Mouse (Mus musculus): ENCODE measurements around the gene Dop1b. TPM values are rescaled to one million over a fixed set of nuclear protein-coding genes. Genes with fewer than 3 reads are reported as not detected.
"Not testable (repeated sequence)": the region's sequence is repeated elsewhere in the genome, so short reads cannot be mapped to it uniquely, and the experiment has no call there.

Gene Dop1b
- total RNA-seq, 1 experiment from 2014 or later: 11.2 TPM

DNA sequence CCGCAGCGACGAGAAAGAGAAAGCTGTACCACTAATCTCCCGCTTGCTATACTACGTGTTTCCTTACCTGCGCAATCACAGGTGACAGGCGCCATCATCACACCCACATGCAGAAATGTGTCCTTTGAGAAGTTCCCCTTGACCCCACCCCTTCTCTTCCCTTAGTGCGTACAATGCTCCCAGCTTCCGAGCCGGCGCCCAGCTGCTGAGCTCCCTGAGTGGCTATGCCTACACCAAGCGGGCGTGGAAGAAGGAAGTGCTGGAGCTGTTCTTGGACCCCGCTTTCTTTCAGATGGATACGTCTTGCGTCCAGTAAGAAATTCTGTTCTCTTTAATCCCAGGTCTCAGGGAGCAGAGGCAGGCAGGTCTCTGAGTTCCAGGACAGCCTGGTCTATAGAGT is 88.2 kb downstream of the Dop1b start:
- no peak for ATAC-seq (replicated peaks in 1 of 2; ENCODE audit: insufficient read depth in 1 of 2, low FRiP score in 2 of 2, low TSS enrichment in 1 of 2, low read depth in 1 of 2, poor library complexity in 2 of 2, severe bottlenecking in 2 of 2)

DNA sequence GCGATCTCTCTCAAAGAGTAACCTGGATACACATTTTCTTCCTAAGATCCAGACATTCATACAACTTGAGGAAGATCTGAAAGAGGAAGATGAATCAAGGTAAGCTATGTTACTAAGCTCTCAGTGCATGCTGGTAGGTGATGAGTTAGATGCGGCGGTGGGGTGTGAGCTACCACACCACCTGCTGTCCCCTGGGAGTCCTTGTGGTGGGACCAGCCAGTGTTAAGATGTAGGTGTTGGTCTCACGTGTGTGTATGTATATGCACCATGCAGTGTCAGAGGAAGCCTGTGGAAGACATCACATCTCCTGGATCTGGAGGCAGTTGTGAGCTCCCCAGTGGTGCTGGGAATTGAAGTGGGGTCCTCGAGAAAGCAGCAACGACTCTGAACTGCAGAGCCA is 95.5 kb downstream of the Dop1b start:
- ATAC-seq (replicated peaks in 1 of 2; ENCODE audit: insufficient read depth in 1 of 2, low FRiP score in 2 of 2, low TSS enrichment in 1 of 2, low read depth in 1 of 2, poor library complexity in 2 of 2, severe bottlenecking in 2 of 2): no peak

DNA sequence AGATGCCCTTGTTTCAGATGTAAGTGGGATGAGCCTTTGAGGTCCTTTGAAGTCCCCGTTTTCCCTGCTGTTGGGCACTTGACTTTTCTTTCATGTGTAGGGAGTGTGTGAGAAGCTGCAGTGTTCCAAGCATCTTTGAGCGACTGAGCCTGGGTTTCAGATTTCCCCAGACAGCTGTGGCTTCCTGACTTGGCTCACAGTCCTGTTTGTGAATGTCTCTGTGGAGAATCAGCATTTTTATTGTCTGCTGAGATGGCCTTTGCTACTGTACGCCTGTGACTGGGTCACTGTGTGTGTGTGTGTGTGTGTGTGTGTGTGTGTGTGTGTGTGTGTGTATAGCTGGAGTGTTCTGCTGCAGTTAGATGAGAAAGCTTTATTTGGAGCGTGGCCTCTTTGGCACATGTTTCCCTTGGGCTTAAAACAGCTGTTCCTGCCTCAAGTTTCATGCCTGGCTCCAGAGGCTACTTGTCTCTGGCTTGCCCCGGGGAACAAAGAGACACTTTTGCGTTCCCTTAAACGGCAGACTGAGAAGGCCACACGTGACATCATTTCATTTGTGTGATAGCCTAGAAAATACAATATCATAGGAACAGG is 96.4 kb downstream of the Dop1b start:
- no peak for ATAC-seq (replicated peaks in 1 of 2; ENCODE audit: insufficient read depth in 1 of 2, low FRiP score in 2 of 2, low TSS enrichment in 1 of 2, low read depth in 1 of 2, poor library complexity in 2 of 2, severe bottlenecking in 2 of 2)

DNA sequence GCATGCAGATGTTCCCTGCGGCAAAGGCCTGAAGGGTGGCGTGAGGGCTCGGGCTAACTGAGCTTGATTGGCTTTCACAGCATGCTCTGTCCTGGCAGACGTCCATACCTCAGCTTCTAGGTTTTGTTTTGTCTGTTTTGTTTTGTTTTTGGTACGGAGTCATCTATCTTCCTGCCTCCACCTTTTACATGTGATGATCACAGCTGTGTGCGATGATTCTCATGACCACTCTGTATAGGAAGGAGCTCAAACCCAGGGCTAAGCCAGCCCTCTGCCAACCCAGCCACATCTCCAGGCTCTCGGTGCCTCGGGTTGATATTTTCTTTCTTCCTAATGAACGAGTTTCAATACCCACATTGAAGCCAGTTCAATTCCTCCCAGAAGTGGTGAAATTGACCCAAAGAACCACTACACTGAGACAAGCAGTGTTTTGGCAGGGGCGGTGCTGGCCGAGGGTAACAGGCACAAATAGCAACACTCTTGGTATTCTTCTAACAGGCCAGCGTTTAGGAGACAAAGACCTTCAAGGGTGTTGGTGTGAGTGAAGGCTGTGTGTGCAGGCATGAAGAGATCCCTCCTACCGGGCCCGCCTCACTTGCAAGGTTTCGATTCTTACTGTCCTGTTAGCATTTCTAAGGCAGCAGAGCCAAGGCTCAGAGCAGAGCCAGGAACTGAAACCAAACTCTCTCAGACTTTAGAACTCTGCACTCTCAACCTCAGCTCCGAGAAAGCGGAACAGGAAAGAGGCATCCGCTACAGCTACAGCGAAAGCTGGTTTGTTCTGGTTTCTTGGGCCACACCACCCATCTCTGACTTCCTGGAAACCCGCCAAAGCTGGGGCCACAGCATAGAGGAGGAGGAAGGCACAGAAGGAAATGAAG is 104.4 kb downstream of the Dop1b start:
- ATAC-seq (replicated peaks in 1 of 2; ENCODE audit: insufficient read depth in 1 of 2, low FRiP score in 2 of 2, low TSS enrichment in 1 of 2, low read depth in 1 of 2, poor library complexity in 2 of 2, severe bottlenecking in 2 of 2): peak; percentile 91 to 93

DNA sequence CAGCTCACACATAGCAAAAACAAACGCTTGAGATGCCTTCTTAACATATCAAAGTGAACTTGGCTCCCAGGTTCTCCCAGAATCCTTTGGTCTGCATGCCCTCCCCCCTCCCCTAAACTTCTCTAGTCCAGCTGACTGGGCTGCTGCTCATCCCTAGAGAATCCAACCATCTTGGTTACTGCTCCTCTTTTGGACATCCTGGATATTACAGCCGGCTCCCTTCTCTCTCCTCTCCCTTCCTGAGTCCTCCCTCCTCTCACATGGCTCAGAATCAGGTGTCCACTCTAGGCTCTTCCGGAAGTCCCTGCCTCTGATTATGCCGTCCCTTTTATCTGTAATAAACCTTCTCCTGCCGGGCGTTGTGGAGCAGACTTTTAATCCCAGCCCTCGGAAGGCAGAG is 105.2 kb downstream of the Dop1b start:
- no peak for ATAC-seq (replicated peaks in 1 of 2; ENCODE audit: insufficient read depth in 1 of 2, low FRiP score in 2 of 2, low TSS enrichment in 1 of 2, low read depth in 1 of 2, poor library complexity in 2 of 2, severe bottlenecking in 2 of 2)

DNA sequence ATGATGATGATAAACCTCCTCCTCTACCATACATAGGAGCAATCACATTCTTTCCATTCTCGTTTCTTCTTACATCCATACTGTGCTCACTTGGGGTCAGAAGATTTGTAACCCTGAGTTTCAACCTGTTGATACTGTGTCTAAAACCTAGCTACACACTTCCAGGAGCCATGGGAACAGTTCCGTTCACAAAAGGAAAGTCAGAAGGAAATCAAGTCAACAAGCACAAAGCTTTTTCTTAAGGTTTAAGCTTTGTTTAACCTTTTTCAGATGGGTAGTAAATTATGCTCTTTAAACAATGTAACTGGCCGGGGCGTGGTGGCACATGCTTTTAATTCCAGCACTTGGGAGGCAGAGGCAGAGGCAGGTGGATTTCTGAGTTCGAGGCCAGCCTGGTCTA is 105.7 kb downstream of the Dop1b start:
- ATAC-seq (replicated peaks in 1 of 2; ENCODE audit: insufficient read depth in 1 of 2, low FRiP score in 2 of 2, low TSS enrichment in 1 of 2, low read depth in 1 of 2, poor library complexity in 2 of 2, severe bottlenecking in 2 of 2): no peak

DNA sequence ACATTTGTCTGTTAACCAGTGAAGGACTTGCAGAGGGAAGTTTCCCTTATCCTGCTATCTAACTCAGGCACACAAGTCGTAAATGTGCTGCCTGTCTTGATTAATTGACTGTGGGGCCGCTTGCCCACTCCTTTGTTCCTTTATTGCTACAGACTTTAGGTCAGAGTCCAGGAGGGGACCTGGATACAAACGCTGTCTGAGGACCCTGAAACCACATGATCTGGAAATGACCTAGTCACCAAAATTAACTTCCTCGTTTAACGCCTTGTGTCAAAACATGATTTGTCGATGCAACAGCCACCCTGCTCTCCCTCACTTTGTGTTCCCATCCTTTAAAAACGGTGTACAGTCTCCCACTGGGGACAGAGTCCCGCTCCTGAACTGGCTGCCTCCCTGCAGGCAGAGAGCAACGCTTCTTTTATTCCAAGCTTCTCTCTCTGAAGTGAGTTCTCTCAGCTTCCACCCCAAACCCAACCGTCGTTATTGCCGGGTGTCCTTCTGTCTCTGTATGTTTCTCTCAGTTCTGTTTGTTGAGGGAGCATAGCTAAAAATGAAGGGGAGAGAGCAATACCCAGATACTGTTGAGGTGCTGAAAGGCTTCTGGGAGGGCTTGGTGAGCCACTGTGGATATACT is 107.1 kb downstream of the Dop1b start:
- ATAC-seq (replicated peaks in 1 of 2; ENCODE audit: insufficient read depth in 1 of 2, low FRiP score in 2 of 2, low TSS enrichment in 1 of 2, low read depth in 1 of 2, poor library complexity in 2 of 2, severe bottlenecking in 2 of 2): peak; percentile 37 to 44

DNA sequence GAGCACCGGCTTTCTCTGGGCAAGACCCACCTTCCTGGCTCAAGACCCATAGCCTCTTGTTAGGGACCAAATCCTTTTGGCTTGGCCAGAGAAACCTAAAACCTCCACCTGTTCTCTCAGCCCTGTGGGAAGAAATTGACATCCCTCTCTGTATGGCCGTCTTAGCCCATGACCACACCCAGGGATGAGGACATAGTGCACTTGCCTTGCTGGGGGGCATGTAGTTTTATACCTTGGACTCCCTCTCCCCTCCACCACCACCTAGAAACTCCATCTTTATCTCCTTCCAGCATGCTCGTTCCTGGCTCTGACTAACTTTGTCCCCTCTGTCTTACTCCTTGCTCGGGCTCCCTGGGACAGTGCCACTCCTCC is 107.6 kb downstream of the Dop1b start:
- no peak for ATAC-seq (replicated peaks in 1 of 2; ENCODE audit: insufficient read depth in 1 of 2, low FRiP score in 2 of 2, low TSS enrichment in 1 of 2, low read depth in 1 of 2, poor library complexity in 2 of 2, severe bottlenecking in 2 of 2)

DNA sequence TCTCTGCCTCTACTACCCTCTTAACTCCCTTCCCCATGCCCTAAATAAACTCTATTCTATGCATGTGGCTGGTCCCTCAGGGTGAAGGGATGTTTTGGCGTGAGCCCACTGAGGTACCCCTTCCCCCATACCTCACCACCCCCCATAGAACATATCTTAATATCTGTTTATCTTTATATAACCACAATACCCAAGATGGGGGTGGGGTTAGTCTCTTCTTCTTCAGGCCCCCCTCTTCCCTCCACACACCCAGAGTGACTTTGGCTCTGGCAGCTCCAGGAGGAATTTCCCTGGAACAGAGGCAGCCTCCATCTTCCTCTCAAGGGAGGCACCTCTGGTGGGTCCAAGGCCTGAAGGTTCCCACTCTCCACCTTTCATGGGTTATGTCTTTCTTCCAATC is 108.3 kb downstream of the Dop1b start:
- no peak for ATAC-seq (replicated peaks in 1 of 2; ENCODE audit: insufficient read depth in 1 of 2, low FRiP score in 2 of 2, low TSS enrichment in 1 of 2, low read depth in 1 of 2, poor library complexity in 2 of 2, severe bottlenecking in 2 of 2)

DNA sequence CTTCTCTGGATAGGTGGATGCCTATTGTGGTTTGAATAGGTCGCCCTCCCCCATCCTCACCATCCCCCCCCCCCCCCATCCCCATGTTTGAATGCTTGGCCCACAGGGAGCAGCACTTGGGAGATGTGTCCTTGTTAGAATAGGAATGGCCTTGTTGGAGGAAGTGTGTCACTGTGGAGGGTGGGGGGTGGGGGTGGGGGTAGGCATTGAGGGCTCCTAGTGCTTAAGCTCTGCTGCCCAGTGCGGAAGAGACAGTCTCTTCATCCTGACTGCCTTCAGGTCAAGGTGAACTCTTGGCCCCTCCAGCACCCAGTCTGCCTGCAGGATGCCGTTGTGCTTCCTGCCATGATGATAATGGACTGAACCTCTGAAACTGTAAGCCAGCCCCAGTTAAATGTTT is 110.0 kb downstream of the Dop1b start:
- ATAC-seq (replicated peaks in 1 of 2; ENCODE audit: insufficient read depth in 1 of 2, low FRiP score in 2 of 2, low TSS enrichment in 1 of 2, low read depth in 1 of 2, poor library complexity in 2 of 2, severe bottlenecking in 2 of 2): no peak

DNA sequence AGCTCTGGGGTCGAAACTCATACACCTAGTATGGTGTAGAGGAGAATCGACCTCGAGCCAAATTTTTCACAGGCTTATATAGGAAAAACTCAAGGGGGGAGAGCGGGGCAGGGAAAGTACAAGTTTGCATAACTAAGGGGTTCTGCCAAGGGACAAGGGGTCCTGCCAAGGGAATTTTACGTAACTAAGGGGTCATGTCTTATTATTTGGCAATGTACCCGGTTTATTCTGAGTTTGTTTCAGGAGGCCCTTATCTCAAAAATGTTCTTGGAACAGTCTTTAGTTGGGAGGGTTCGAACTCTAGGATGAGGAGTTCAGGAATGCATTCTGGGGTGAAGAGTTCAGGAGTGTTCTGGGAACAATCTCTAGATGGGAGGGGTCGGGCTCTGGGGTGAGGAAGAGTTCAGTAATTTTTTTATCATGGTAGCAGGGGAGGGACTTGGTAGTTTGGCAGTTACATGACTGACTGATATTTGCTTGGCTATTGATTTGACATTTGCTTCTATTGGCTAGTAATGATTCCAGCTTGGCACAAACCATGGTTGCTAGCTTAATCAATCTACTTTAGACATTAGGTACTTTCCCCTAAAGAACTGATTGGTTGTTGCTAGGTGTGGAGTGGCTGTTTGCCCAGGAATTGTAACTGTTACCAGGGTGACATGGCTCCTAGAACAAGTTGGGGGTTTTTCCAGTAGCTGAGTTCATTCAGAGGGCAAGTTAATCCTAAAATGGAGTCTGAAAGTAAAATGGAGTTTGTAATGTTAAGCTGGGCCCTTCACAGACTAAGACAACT is 110.9 kb downstream of the Dop1b start:
- ATAC-seq (replicated peaks in 1 of 2; ENCODE audit: insufficient read depth in 1 of 2, low FRiP score in 2 of 2, low TSS enrichment in 1 of 2, low read depth in 1 of 2, poor library complexity in 2 of 2, severe bottlenecking in 2 of 2): not testable (repeated sequence)

DNA sequence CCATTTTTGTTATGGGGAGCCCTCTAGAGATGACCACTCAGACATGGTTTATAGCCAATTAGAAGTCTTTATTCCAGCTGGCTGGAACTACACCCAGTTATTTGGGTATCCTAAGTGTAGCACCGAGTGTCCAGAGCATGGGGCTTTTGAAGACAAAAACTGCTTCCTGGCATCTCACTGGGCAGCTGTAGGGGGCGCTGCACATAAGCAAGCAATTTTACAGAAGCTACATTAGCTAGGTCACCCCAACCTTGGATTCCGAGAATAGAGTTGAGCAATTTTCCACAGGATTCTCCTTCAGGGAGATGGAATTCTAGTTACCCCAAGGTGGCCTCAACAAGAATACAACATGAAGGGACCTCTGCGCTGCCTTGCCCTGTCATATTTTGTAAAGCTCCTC is 113.1 kb downstream of the Dop1b start:
- no peak for ATAC-seq (replicated peaks in 1 of 2; ENCODE audit: insufficient read depth in 1 of 2, low FRiP score in 2 of 2, low TSS enrichment in 1 of 2, low read depth in 1 of 2, poor library complexity in 2 of 2, severe bottlenecking in 2 of 2)

DNA sequence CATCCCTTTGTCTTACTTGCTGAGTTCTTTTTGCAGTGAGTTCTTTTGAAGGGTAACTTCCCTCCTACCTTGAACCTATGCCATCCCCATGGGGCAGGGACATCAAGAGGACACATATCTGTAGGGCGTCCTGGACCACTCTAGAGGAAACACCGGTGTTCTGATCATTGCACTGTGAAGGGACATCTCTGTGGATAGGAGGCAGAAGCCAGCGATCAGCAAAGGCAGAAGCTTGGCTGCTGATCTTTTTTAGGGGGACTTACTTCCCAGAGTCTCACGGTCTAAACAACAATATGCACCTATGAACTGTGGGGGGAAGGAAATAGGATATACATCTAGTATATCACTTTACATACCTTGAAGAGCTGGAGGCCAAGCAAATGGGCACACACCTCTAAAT is 113.8 kb downstream of the Dop1b start:
- ATAC-seq (replicated peaks in 1 of 2; ENCODE audit: insufficient read depth in 1 of 2, low FRiP score in 2 of 2, low TSS enrichment in 1 of 2, low read depth in 1 of 2, poor library complexity in 2 of 2, severe bottlenecking in 2 of 2): no peak

DNA sequence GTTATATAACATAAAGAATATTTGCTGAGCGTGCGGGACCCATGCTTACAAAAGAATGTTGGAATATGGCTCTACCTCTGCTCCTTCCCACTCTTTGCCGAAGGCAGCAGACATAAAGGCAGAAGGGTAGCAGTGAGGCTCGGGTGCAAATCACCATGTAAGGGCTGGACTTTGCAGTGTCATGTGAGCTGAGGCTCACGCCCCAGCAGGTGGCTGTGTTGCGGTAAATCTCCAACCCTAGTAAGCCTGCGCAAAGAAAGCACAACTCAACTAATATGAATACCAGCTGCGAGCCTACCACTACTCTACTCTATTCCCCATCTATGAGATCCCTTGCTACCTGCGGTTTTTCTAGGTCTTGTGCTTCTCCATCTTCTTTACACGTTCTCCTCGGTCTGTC is 114.3 kb downstream of the Dop1b start:
- no peak for ATAC-seq (replicated peaks in 1 of 2; ENCODE audit: insufficient read depth in 1 of 2, low FRiP score in 2 of 2, low TSS enrichment in 1 of 2, low read depth in 1 of 2, poor library complexity in 2 of 2, severe bottlenecking in 2 of 2)

DNA sequence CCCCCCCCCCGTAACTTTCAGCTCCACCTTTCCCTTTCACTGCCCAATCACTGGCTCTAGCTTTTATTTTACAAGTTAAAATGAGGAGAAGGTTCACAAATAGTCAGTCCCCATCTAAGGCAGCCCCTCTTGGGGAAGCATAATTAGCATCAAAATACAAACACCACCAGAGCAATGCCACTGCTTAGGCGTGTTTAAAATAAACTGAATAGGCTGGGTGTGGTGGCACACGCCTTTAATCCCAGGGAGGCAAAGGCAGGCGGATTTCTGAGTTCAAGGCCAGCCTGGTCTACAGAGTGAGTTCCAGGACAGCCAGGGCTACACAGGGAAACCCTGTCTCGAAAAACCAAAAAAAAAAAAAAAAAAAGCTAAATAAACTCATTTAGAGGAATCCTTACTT is 114.8 kb downstream of the Dop1b start:
- ATAC-seq (replicated peaks in 1 of 2; ENCODE audit: insufficient read depth in 1 of 2, low FRiP score in 2 of 2, low TSS enrichment in 1 of 2, low read depth in 1 of 2, poor library complexity in 2 of 2, severe bottlenecking in 2 of 2): not testable (repeated sequence)

DNA sequence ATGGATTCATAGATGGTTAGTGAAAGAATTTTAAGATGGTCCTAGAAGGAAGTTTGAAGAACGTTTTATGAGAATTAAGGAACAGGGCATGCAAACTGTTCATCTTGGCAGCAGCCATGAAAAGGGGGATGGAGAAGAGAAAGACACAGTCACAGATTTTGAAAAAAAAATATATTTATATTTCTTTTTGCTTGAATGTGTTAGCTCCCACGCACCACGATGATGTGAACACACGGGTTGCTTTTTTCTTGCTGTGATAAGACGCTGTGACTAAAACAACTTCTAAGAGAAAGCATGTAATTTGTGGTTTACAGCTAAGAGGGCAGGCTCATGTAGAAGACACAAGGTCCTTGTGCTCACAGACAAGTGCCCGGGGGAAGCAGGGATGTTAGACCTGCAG is 115.2 kb downstream of the Dop1b start:
- ATAC-seq (replicated peaks in 1 of 2; ENCODE audit: insufficient read depth in 1 of 2, low FRiP score in 2 of 2, low TSS enrichment in 1 of 2, low read depth in 1 of 2, poor library complexity in 2 of 2, severe bottlenecking in 2 of 2): no peak

DNA sequence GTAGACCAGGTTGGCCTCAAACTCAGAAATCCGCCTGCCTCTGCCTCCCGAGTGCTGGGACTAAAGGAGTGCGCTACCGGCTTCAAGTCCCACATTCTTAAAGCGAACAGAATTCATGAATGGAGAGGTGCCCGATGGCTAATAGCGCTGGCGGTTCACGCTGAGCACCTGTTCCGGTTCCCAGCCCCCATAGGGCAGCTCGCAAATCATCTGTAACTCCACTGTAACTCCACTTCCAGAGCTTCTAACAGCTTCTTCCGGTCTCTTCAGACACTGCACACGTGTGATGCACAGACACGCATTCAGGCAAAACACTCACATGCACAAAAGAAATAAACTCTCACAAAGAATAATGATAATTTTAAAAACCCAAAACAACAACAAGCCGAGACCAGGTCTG is 117.8 kb downstream of the Dop1b start:
- ATAC-seq (replicated peaks in 1 of 2; ENCODE audit: insufficient read depth in 1 of 2, low FRiP score in 2 of 2, low TSS enrichment in 1 of 2, low read depth in 1 of 2, poor library complexity in 2 of 2, severe bottlenecking in 2 of 2): no peak

DNA sequence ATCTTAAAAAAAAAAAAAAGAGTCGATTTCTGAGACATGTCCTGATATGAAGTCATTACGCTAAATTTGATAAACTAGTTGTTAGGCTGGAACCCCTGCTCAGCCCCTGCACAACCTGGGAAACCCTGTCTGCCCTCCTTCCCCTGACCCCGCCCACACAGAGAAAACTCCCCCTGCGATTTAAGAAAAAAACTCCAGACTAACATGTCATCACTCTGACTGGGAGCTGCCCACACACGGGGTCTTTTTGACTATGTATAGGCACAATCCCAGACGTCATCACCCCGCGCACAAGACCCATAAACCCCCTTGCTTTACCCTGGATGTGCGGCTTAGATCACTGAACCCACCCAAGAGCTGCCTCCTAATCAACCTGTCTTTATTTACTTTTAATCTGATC is 118.4 kb downstream of the Dop1b start:
- ATAC-seq (replicated peaks in 1 of 2; ENCODE audit: insufficient read depth in 1 of 2, low FRiP score in 2 of 2, low TSS enrichment in 1 of 2, low read depth in 1 of 2, poor library complexity in 2 of 2, severe bottlenecking in 2 of 2): no peak
